Mouse (Mus musculus): ENCODE measurements at regions not wholly inside any gene's neighbourhood (a gene's known extent, or its start where the extent isn't known, plus 50 kb on each side); places are given as distances from the start of the nearest gene placed in this dataset.

DNA sequence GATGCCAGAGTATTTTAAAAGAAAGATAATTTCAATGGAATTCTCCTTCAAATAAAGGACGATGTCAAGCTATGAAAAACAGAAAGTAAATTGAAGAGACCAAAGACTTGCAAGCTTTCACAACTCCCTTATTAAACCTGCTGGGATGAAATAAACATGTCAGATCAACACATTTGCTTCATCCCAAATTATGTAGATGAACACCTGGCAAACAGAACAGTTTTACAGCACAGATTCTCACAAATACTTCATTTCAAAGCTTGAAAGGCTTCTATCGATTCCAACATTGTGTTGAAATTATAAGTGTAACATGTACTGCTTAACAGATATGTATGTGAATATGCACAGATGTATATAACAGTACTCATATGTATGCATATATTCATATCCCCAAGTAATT is 749.5 kb downstream of the Hdgfl1 start:
- Histone ChIP-seq H3K4me2 (ENCODE audit: low read depth, low read length) (no peak overlapping the region), H3K4me3 (ENCODE audit: low read depth, low read length) (no peak overlapping the region), H3K27ac (ENCODE audit: low read depth, low read length) (no peak overlapping the region), H3K27me3 (ENCODE audit: control insufficient read depth, insufficient read depth, low read length) (no peaks in the 10 kb centered on the region), H3K4me1 (ENCODE audit: control insufficient read depth, insufficient read depth, low read length) (no peaks in the 10 kb centered on the region), H3K9me3 (ENCODE audit: control insufficient read depth, low read length) (no peaks in the 10 kb centered on the region), H3K36me3 (ENCODE audit: control insufficient read depth, insufficient read depth, low read length) (no peaks in the 10 kb centered on the region), H3K9ac (replicated peaks; ENCODE audit: low read depth, low read length) (no peak overlapping the region)
- no peak for ATAC-seq (ENCODE audit: low read depth)
- 85% methylated on average over 2 of the region's 2 CpGs for WGBS

- H3K4me3 ChIP-seq (ENCODE audit: low read depth, low read length), result no peak overlapping the region
- H3K4me1 ChIP-seq (ENCODE audit: control insufficient read depth, insufficient read depth, low read length), result no peaks in the 10 kb centered on the region
- no peak overlapping the region for H3K4me2 ChIP-seq (ENCODE audit: low read depth, low read length)
- H3K27me3 ChIP-seq (ENCODE audit: control insufficient read depth, insufficient read depth, low read length), result no peaks in the 10 kb centered on the region
- no peak overlapping the region for H3K9ac ChIP-seq (replicated peaks; ENCODE audit: low read depth, low read length)
- 93% methylated on average over 1 of the region's 1 CpGs for WGBS
- no peak overlapping the region for H3K27ac ChIP-seq (ENCODE audit: low read depth, low read length)
- no peak for ATAC-seq (ENCODE audit: low read depth)
- no peaks in the 10 kb centered on the region for H3K36me3 ChIP-seq (ENCODE audit: control insufficient read depth, insufficient read depth, low read length)
- H3K9me3 ChIP-seq (ENCODE audit: control insufficient read depth, low read length), result no peaks in the 10 kb centered on the region
These were observed 738.8 kb upstream of the Nrsn1 start for GRCm38 (mm10) chr13:26009131-26009530.

DNA sequence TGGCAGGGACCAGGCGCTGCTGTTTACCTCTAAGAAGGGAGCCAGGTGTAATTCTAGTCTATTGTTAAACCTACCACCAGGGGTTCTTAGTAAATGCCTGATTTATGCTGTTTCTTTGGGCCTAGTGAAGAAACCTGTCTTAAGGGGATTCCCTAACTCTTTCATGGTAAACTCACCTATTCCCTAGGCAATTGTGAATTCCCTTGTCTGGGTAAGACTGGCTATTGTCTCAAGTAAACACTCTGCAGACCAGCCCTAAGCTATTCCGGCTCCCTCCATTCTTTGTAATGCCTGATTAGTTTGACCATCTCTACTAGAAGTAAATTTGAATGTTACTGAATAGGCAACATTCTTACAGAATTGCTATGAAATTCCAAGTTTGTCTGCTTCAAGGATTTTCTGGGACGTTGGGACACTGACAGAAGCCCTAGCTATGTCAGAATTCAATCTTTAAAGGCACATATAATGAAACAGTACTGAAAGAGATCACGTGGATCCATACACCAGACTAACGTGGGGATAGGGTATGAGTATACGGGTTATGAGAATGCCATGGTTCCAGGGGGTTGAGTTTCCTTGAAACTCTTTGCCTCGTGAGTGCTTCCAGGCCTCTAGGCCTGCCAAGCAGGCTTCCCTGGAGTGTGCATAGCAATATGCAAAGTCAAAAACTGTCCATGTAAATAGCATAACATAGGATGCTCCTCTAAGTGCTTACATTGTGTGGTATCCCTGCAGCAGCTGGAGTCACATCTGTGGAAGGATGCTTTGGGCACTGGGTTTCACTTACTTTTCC is 734.7 kb upstream of the Nrsn1 start:
- no peak overlapping the region for H3K27ac ChIP-seq (ENCODE audit: low read depth, low read length)
- no peak overlapping the region for H3K9ac ChIP-seq (replicated peaks; ENCODE audit: low read depth, low read length)
- WGBS, result 92% methylated on average over 7 of the region's 7 CpGs
- H3K9me3 ChIP-seq (ENCODE audit: control insufficient read depth, low read length), result no peaks in the 10 kb centered on the region
- no peaks in the 10 kb centered on the region for H3K4me1 ChIP-seq (ENCODE audit: control insufficient read depth, insufficient read depth, low read length)
- H3K27me3 ChIP-seq (ENCODE audit: control insufficient read depth, insufficient read depth, low read length), result no peaks in the 10 kb centered on the region
- ATAC-seq (ENCODE audit: low read depth), result no peak
- H3K4me2 ChIP-seq (ENCODE audit: low read depth, low read length), result no peak overlapping the region
- H3K4me3 ChIP-seq (ENCODE audit: low read depth, low read length), result no peak overlapping the region
- no peaks in the 10 kb centered on the region for H3K36me3 ChIP-seq (ENCODE audit: control insufficient read depth, insufficient read depth, low read length)

DNA sequence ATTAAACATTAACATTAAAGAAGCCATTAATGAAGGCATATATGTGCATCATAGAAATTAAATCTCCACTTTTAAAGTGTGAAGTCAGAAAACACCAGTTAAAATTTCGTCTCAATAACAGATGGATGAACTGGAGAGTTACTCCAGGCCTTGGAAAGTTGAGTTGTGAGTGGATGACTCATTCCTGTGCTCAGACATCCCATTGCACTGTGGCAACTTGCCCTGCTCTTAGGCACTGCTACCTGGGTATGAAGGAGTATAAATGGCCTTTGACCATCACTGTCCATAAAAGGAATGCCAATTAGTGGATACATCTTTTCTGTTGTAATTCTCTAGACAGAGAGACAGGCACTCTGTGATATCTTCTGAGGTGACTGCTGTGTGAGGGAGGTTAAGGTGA is 723.2 kb upstream of the Nrsn1 start:
- Histone ChIP-seq H3K4me2 (ENCODE audit: low read depth, low read length) (no peak overlapping the region), H3K9me3 (ENCODE audit: control insufficient read depth, low read length) (no peaks in the 10 kb centered on the region), H3K4me1 (ENCODE audit: control insufficient read depth, insufficient read depth, low read length) (no peaks in the 10 kb centered on the region), H3K27ac (ENCODE audit: low read depth, low read length) (no peak overlapping the region), H3K4me3 (ENCODE audit: low read depth, low read length) (no peak overlapping the region), H3K9ac (replicated peaks; ENCODE audit: low read depth, low read length) (no peak overlapping the region), H3K27me3 (ENCODE audit: control insufficient read depth, insufficient read depth, low read length) (no peaks in the 10 kb centered on the region), H3K36me3 (ENCODE audit: control insufficient read depth, insufficient read depth, low read length) (no peaks in the 10 kb centered on the region)
- no peak for ATAC-seq (ENCODE audit: low read depth)
- WGBS, result 75% methylated on average over 1 of the region's 1 CpGs

GRCm38 (mm10) chr13:25989067-25989756 is 718.9 kb upstream of the Nrsn1 start:
- Histone ChIP-seq H3K36me3 (ENCODE audit: control insufficient read depth, insufficient read depth, low read length) (no peaks in the 10 kb centered on the region), H3K27me3 (ENCODE audit: control insufficient read depth, insufficient read depth, low read length) (no peaks in the 10 kb centered on the region), H3K4me3 (ENCODE audit: low read depth, low read length) (no peak overlapping the region), H3K27ac (ENCODE audit: low read depth, low read length) (no peak overlapping the region), H3K4me1 (ENCODE audit: control insufficient read depth, insufficient read depth, low read length) (no peaks in the 10 kb centered on the region), H3K9ac (replicated peaks; ENCODE audit: low read depth, low read length) (no peak overlapping the region), H3K9me3 (ENCODE audit: control insufficient read depth, low read length) (no peaks in the 10 kb centered on the region), H3K4me2 (ENCODE audit: low read depth, low read length) (no peak overlapping the region)
- 74% methylated on average over 5 of the region's 5 CpGs for WGBS
- ATAC-seq (ENCODE audit: low read depth), result no peak

DNA sequence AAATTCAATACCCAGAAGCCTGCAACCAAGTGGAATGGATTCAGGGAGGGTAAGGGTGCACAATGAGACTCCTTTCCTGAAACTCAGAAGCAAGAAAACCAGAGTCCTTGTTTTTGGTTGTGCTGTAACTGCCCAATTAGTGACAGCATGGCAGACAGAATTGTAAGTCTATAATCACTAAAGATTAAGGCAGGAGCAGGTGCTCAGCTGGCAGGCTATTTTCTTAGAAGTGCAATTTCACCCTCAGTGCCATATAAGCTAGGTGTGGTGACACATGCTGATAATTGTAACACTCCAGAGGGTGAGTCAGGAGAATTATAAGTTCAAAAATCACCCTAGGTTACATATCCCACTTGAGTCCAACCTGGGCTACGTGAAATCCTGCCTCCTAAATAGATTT is 714.2 kb upstream of the Nrsn1 start:
- H3K36me3 ChIP-seq (ENCODE audit: control insufficient read depth, insufficient read depth, low read length), result no peaks in the 10 kb centered on the region
- no peaks in the 10 kb centered on the region for H3K4me1 ChIP-seq (ENCODE audit: control insufficient read depth, insufficient read depth, low read length)
- no peak overlapping the region for H3K9ac ChIP-seq (replicated peaks; ENCODE audit: low read depth, low read length)
- no peak overlapping the region for H3K4me3 ChIP-seq (ENCODE audit: low read depth, low read length)
- H3K4me2 ChIP-seq (ENCODE audit: low read depth, low read length), result no peak overlapping the region
- H3K27ac ChIP-seq (ENCODE audit: low read depth, low read length), result no peak overlapping the region
- WGBS, result 80% methylated on average over 1 of the region's 1 CpGs
- H3K27me3 ChIP-seq (ENCODE audit: control insufficient read depth, insufficient read depth, low read length), result no peaks in the 10 kb centered on the region
- ATAC-seq (ENCODE audit: low read depth), result no peak
- no peaks in the 10 kb centered on the region for H3K9me3 ChIP-seq (ENCODE audit: control insufficient read depth, low read length)

DNA sequence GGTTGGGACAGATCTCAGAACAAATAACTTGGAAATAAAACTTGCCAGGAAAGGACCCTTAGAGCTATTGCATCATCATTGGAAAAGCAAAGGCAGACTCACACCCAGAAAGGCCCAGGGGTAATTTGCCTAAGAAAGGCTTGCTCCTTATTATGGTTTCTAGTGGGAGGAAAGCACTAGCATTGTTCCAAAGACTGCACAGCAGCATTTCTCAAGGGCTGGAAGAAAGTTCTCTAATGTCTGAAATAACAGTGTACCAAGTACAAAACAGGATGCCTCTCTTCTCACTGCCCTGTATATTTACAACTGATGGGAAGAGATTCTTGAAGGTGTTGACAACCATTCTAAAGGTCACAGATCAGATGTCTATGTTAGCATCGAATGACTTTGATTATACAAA is 713.4 kb upstream of the Nrsn1 start:
- Histone ChIP-seq H3K4me2 (ENCODE audit: low read depth, low read length) (no peak overlapping the region), H3K4me1 (ENCODE audit: control insufficient read depth, insufficient read depth, low read length) (no peaks in the 10 kb centered on the region), H3K9me3 (ENCODE audit: control insufficient read depth, low read length) (no peaks in the 10 kb centered on the region), H3K9ac (replicated peaks; ENCODE audit: low read depth, low read length) (no peak overlapping the region), H3K36me3 (ENCODE audit: control insufficient read depth, insufficient read depth, low read length) (no peaks in the 10 kb centered on the region), H3K27me3 (ENCODE audit: control insufficient read depth, insufficient read depth, low read length) (no peaks in the 10 kb centered on the region), H3K4me3 (ENCODE audit: low read depth, low read length) (no peak overlapping the region), H3K27ac (ENCODE audit: low read depth, low read length) (no peak overlapping the region)
- 90% methylated on average over 1 of the region's 1 CpGs for WGBS
- no peak for ATAC-seq (ENCODE audit: low read depth)

- 72% methylated on average over 1 of the region's 1 CpGs for WGBS
- Histone ChIP-seq H3K36me3 (ENCODE audit: control insufficient read depth, insufficient read depth, low read length) (no peaks in the 10 kb centered on the region), H3K9me3 (ENCODE audit: control insufficient read depth, low read length) (no peaks in the 10 kb centered on the region), H3K9ac (replicated peaks; ENCODE audit: low read depth, low read length) (no peak overlapping the region), H3K4me1 (ENCODE audit: control insufficient read depth, insufficient read depth, low read length) (no peaks in the 10 kb centered on the region), H3K4me2 (ENCODE audit: low read depth, low read length) (no peak overlapping the region), H3K27ac (ENCODE audit: low read depth, low read length) (no peak overlapping the region), H3K27me3 (ENCODE audit: control insufficient read depth, insufficient read depth, low read length) (no peaks in the 10 kb centered on the region), H3K4me3 (ENCODE audit: low read depth, low read length) (no peak overlapping the region)
- no peak for ATAC-seq (ENCODE audit: low read depth)
These were observed 708.3 kb upstream of the Nrsn1 start for GRCm38 (mm10) chr13:25978648-25979047.

- Histone ChIP-seq H3K4me1 (ENCODE audit: control insufficient read depth, insufficient read depth, low read length) (no peaks in the 10 kb centered on the region), H3K27me3 (ENCODE audit: control insufficient read depth, insufficient read depth, low read length) (no peaks in the 10 kb centered on the region), H3K36me3 (ENCODE audit: control insufficient read depth, insufficient read depth, low read length) (no peaks in the 10 kb centered on the region), H3K9me3 (ENCODE audit: control insufficient read depth, low read length) (no peaks in the 10 kb centered on the region), H3K4me3 (ENCODE audit: low read depth, low read length) (no peak overlapping the region), H3K9ac (replicated peaks; ENCODE audit: low read depth, low read length) (no peak overlapping the region), H3K4me2 (ENCODE audit: low read depth, low read length) (no peak overlapping the region), H3K27ac (ENCODE audit: low read depth, low read length) (no peak overlapping the region)
- ATAC-seq (ENCODE audit: low read depth), result no peak
These were observed 688.3 kb upstream of the Nrsn1 start for GRCm38 (mm10) chr13:25958592-25958991.
